Mouse (Mus musculus) C2C12 (cell line): Measurements from ENCODE around the gene AA986860. TPM values are rescaled to one million over a fixed set of nuclear protein-coding genes. Genes with fewer than 3 reads are reported as not detected.

Source experiments
- H3K27me3 ChIP-seq: one replicate; pipeline ENCODE4 v1.6.1; 2011; ENCODE audit not compliant: control insufficient read depth, insufficient read depth, insufficient read length
- H3K36me3 ChIP-seq: one replicate; pipeline ENCODE4 v1.6.1; 2011; ENCODE audit not compliant: control insufficient read depth, insufficient read depth
- H3K4me3 ChIP-seq: one replicate; pipeline ENCODE4 v1.5.1; 2011; ENCODE audit warnings: mild to moderate bottlenecking, control low read depth; ENCODE audit not compliant: poor library complexity, insufficient read depth, severe bottlenecking
- H3K79me2 ChIP-seq: one replicate; pipeline ENCODE4 v1.6.1; 2011; ENCODE audit not compliant: control insufficient read depth, insufficient read depth
- H3K79me3 ChIP-seq: one replicate; pipeline ENCODE4 v1.6.1; 2011; ENCODE audit warnings: low read depth, control low read depth
- H3ac ChIP-seq: one replicate; pipeline ENCODE3; 2011; ENCODE audit warnings: low read depth; ENCODE audit not compliant: control insufficient read depth, insufficient read length
- CEBPB ChIP-seq: IDR thresholded peaks from one replicate; pipeline ENCODE4 v1.6.1; 2011; ENCODE audit warnings: low read depth, mild to moderate bottlenecking, control low read depth, moderate library complexity
- CTCF ChIP-seq: IDR thresholded peaks from one replicate; pipeline ENCODE4 v1.5.1; 2011; ENCODE audit not compliant: control insufficient read depth, insufficient read depth, insufficient read length
- FOSL1 ChIP-seq: IDR thresholded peaks from one replicate; pipeline ENCODE4 v1.8.0; 2011; ENCODE audit warnings: mild to moderate bottlenecking, low read length; ENCODE audit not compliant: poor library complexity, insufficient read depth, severe bottlenecking
- MAX ChIP-seq: IDR thresholded peaks from one replicate; pipeline ENCODE4 v1.6.1; 2011; ENCODE audit warnings: mild to moderate bottlenecking, control low read depth
- MYOD1 ChIP-seq: IDR thresholded peaks from one replicate; pipeline ENCODE4 v1.6.1; 2011; ENCODE audit warnings: low read depth; ENCODE audit not compliant: control insufficient read depth, insufficient read length
- MYOG ChIP-seq: IDR thresholded peaks from one replicate; pipeline ENCODE4 v1.6.1; 2011; ENCODE audit not compliant: control insufficient read depth, insufficient read length; ENCODE audit errors: extremely low read depth
- USF1 ChIP-seq: IDR thresholded peaks from one replicate; pipeline ENCODE4 v1.6.1; 2011; ENCODE audit warnings: low read depth, mild to moderate bottlenecking, control low read depth, moderate library complexity
- polyA plus RNA-seq: library from polyadenylated mRNA; unstranded; fragments of >200 nt; fragmentation: generic; extraction: Trizol; gene quantifications from one replicate; pipeline ENCODE4 v1.2.1, GENCODE M21; 2012; ENCODE audit warnings: missing spikeins

AA986860 gene
- polyA plus RNA-seq, 1 experiment: 0.88 TPM

- no peaks in the 10 kb centered on the region for H3K27me3 ChIP-seq
Observed at GRCm38 (mm10) chr1:130737916-130738315, 6.1 kb downstream of the AA986860 start.

GRCm38 (mm10) chr1:130738551-130739106 is 6.9 kb downstream of the AA986860 start:
- Histone ChIP-seq H3K79me3 (no peaks in the 10 kb centered on the region), H3K36me3 (no peaks in the 10 kb centered on the region), H3K79me2 (no peaks in the 10 kb centered on the region), H3ac (no peak overlapping the region), H3K27me3 (no peaks in the 10 kb centered on the region), H3K4me3 (no peak overlapping the region)
- TF ChIP-seq MAX: no peak
- TF ChIP-seq MYOD1: no peak
- no peak for TF ChIP-seq MYOG

More at GRCm38 (mm10) chr1:130737916-130738315, 6.1 kb downstream of the AA986860 start:
- H3K79me3 ChIP-seq: no peaks in the 10 kb centered on the region
- TF ChIP-seq CTCF (no peak), USF1 (no peak), MYOG (no peak), CEBPB (no peak), MAX (no peak), MYOD1 (no peak), FOSL1 (no peak)
- no peaks in the 10 kb centered on the region for H3K79me2 ChIP-seq
- no peaks in the 10 kb centered on the region for H3K36me3 ChIP-seq
- no peak overlapping the region for H3ac ChIP-seq
- H3K4me3 ChIP-seq: no peak overlapping the region

DNA sequence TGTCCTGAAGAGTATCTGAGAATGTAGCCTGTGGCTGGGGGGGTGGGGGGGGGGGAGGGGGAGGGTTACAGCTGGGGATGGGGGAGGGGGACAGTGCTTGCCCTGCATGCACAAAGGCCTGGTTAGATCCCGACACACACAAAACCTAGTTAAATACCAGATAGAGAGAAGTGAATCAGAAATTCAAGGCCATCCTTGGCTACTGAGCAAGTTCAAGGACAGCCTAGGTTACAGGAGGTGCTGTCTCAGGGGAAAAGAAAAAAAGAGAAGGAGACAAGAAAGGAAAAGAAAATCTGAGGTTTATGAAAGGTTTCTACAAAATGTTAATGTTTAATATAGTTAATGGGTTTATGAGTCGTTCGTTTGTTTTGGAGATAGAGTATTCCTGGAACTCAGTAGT is 7.9 kb downstream of the AA986860 start:
- H3K36me3 ChIP-seq: no peaks in the 10 kb centered on the region
- H3K4me3 ChIP-seq: no peak overlapping the region
- H3K27me3 ChIP-seq: no peaks in the 10 kb centered on the region
- TF ChIP-seq CTCF: no peak
- no peak for TF ChIP-seq MAX
- no peak for TF ChIP-seq MYOG
- TF ChIP-seq CEBPB: no peak
- no peak for TF ChIP-seq FOSL1
- TF ChIP-seq USF1: no peak
- TF ChIP-seq MYOD1: no peak
- H3ac ChIP-seq: no peak overlapping the region
- H3K79me3 ChIP-seq: no peaks in the 10 kb centered on the region
- H3K79me2 ChIP-seq: no peaks in the 10 kb centered on the region

GRCm38 (mm10) chr1:130740227-130740648 is 8.5 kb downstream of the AA986860 start:
- no peaks in the 10 kb centered on the region for H3K36me3 ChIP-seq
- H3K79me2 ChIP-seq: no peaks in the 10 kb centered on the region
- H3K79me3 ChIP-seq: no peaks in the 10 kb centered on the region
- no peaks in the 10 kb centered on the region for H3K27me3 ChIP-seq
- no peak overlapping the region for H3ac ChIP-seq
- H3K4me3 ChIP-seq: no peak overlapping the region
- TF ChIP-seq MAX (no peak), MYOG (no peak), CTCF (no peak), FOSL1 (no peak), USF1 (no peak), CEBPB (no peak), MYOD1 (no peak)

GRCm38 (mm10) chr1:130740781-130741720 is 9.3 kb downstream of the AA986860 start:
- no peaks in the 10 kb centered on the region for H3K79me3 ChIP-seq
- H3K27me3 ChIP-seq: no peaks in the 10 kb centered on the region
- no peak for TF ChIP-seq MYOD1
- TF ChIP-seq USF1: no peak
- TF ChIP-seq CEBPB: no peak
- TF ChIP-seq MAX: no peak
- TF ChIP-seq FOSL1: no peak
- no peak for TF ChIP-seq CTCF
- no peak for TF ChIP-seq MYOG
- H3K4me3 ChIP-seq: no peak overlapping the region
- no peaks in the 10 kb centered on the region for H3K36me3 ChIP-seq
- no peak overlapping the region for H3ac ChIP-seq
- no peaks in the 10 kb centered on the region for H3K79me2 ChIP-seq

DNA sequence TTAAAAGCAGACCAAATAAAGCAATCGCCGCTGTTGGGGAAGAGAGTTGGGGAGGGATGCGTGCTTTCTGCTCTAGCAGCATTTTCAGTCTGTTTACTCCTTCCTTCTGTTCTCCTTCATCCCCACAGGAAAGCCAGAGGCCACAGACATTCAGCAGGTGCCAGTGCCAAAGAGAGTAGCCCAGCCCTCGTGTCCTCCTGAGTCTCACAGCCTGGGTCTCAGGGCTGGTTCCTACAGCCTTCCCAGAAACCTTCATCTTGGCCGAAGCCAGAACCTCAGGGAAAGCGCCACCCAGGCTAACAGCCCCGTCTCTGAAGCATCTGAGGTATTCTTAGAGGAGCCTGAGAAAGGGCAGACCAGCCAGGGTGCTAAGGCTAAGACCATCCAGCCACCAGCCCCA is 10.4 kb downstream of the AA986860 start:
- no peaks in the 10 kb centered on the region for H3K79me2 ChIP-seq
- no peak for TF ChIP-seq FOSL1
- TF ChIP-seq MYOD1: no peak
- no peak for TF ChIP-seq MYOG
- no peak for TF ChIP-seq USF1
- no peak for TF ChIP-seq MAX
- no peak for TF ChIP-seq CTCF
- TF ChIP-seq CEBPB: no peak
- H3K4me3 ChIP-seq: no peak overlapping the region
- H3ac ChIP-seq: no peak overlapping the region
- no peaks in the 10 kb centered on the region for H3K36me3 ChIP-seq
- H3K27me3 ChIP-seq: no peaks in the 10 kb centered on the region
- H3K79me3 ChIP-seq: no peaks in the 10 kb centered on the region
